Mouse (Mus musculus) heart, adult 2 months (tissue): ENCODE results near the gene Slc50a1. TPM values are rescaled to one million over a fixed set of nuclear protein-coding genes. Genes with fewer than 3 reads are reported as not detected.
A peak's percentile ranks its signal among the peaks of the same experiment; 100 is the strongest.

ENCODE experiments used
- DNase-seq, 2 experiments: peaks; one replicate each; pipeline ENCODE4 v3.0.0; 2021
- H3K27ac ChIP-seq: fragments of 200-600 bp; 2 replicates; pipeline ENCODE4 v1.8.1; 2022
- H3K27me3 ChIP-seq: fragments of 200-500 bp; 2 replicates; pipeline ENCODE4 v1.6.1; 2012; ENCODE audit warnings: mild to moderate bottlenecking, low read length, inconsistent platforms, mixed read lengths; ENCODE audit not compliant: control insufficient read depth, insufficient read depth
- H3K36me3 ChIP-seq: fragments of 200-500 bp; 2 replicates; pipeline ENCODE4 v1.6.1; 2012; ENCODE audit warnings: low read length, inconsistent platforms; ENCODE audit not compliant: control insufficient read depth, insufficient read depth
- H3K4me1 ChIP-seq: fragments of 200-500 bp; 2 replicates; pipeline ENCODE4 v1.6.1; 2011; ENCODE audit warnings: low read length; ENCODE audit not compliant: control insufficient read depth, insufficient read depth
- H3K4me3 ChIP-seq: fragments of 200-600 bp; 2 replicates; pipeline ENCODE4 v1.8.1; 2022
- H3K79me2 ChIP-seq: fragments of 200-500 bp; replicated peaks from 2 replicates; pipeline ENCODE4 v1.6.1; 2012; ENCODE audit warnings: mild to moderate bottlenecking, inconsistent platforms, low read length, moderate library complexity, mixed read lengths; ENCODE audit not compliant: control insufficient read depth, insufficient read depth
- H3K9ac ChIP-seq: fragments of 200-500 bp; 2 replicates; pipeline ENCODE4 v1.6.1; 2012; ENCODE audit warnings: low read depth, mild to moderate bottlenecking, control low read depth, inconsistent platforms, low read length, mixed read lengths
- CTCF ChIP-seq: fragments of 200-600 bp; IDR thresholded peaks from 2 replicates; pipeline ENCODE4 v1.8.1; 2022; ENCODE audit warnings: antibody characterized with exemption, mild to moderate bottlenecking, moderate library complexity
- EP300 ChIP-seq: fragments of 200-500 bp; IDR thresholded peaks from 2 replicates; pipeline ENCODE4 v1.6.1; 2011; ENCODE audit warnings: low read depth, low read length, control low read depth; ENCODE audit not compliant: insufficient read depth
- POLR2A ChIP-seq: fragments of 200-500 bp; IDR thresholded peaks from 2 replicates; pipeline ENCODE4 v1.6.1; 2011; ENCODE audit warnings: mild to moderate bottlenecking, low read depth, low read length, control low read depth; ENCODE audit not compliant: insufficient read depth
- WGBS: fragments of 180-500 bp; shearing (Covaris S2); methylation state at CpG from one replicate; pipeline ENCODE4 v1.1.7; 2018; 5-methylcytosine and 5-hydroxymethylcytosine counted together
- intact Hi-C: fragments of 180-260 bp; cut with DNase I; formaldehyde crosslinking; loops from one replicate; pipeline ENCODE4 v1.15.1; 2025
- polyA plus RNA-seq: library from polyadenylated mRNA; depleted of rRNA; stranded (reverse); fragments of >200 nt; gene quantifications from 2 replicates; pipeline ENCODE4 v1.2.3, GENCODE M21; 2012
- total RNA-seq, 2 experiments: library from RNA; stranded (reverse); gene quantifications; 2 replicates each; pipeline ENCODE4 v1.2.3; 2021

The Slc50a1 gene
- total and polyA plus RNA-seq, 3 experiments: 17.3 to 105 (median 23.3) TPM

- Histone ChIP-seq H3K9ac (no peak overlapping the region), H3K36me3 (no peaks in the 10 kb centered on the region), H3K27me3 (peaks cover 27% of the 10 kb centered on the region), H3K27ac (no peak overlapping the region), H3K79me2 (no peaks in the 10 kb centered on the region), H3K4me1 (peaks cover 8% of the 10 kb centered on the region), H3K4me3 (no peak overlapping the region)
- intact Hi-C loops: loop anchor here (1.0 to 5.0 kb wide), 4 partner anchors 22 to 540 kb away; partner anchors contain the start of gene Efna4
- peak; percentile 85 to 88 for DNase-seq
- WGBS: 0% methylated on average over 4 of the region's 4 CpGs
- TF ChIP-seq POLR2A (no peak), EP300 (peak; percentile 93), CTCF (no peak; the same call in 1 of the 2 replicates)
Observed at GRCm38 (mm10) chr3:89316833-89317232, 46.5 kb upstream of the Slc50a1 start.

GRCm38 (mm10) chr3:89315930-89316831 lies 45.8 kb upstream of the Slc50a1 start:
- no peak for DNase-seq
- peaks cover 20% of the 10 kb centered on the region for H3K27me3 ChIP-seq
- no peaks in the 10 kb centered on the region for H3K79me2 ChIP-seq
- no peak overlapping the region for H3K4me3 ChIP-seq
- no peak for TF ChIP-seq EP300
- TF ChIP-seq POLR2A: no peak
- peak; percentile 41 for TF ChIP-seq CTCF
- H3K36me3 ChIP-seq: no peaks in the 10 kb centered on the region
- peaks cover 7% of the 10 kb centered on the region for H3K4me1 ChIP-seq
- peak overlapping the region; percentile 48; the same call in 1 of the 2 replicates for H3K9ac ChIP-seq
- 20% methylated on average over 40 of the region's 40 CpGs for WGBS
- H3K27ac ChIP-seq: no peak overlapping the region
- intact Hi-C loops: loop anchor here (2.0 to 5.0 kb wide), 3 partner anchors 23 to 541 kb away; partner anchors contain the start of gene Efna4

DNA sequence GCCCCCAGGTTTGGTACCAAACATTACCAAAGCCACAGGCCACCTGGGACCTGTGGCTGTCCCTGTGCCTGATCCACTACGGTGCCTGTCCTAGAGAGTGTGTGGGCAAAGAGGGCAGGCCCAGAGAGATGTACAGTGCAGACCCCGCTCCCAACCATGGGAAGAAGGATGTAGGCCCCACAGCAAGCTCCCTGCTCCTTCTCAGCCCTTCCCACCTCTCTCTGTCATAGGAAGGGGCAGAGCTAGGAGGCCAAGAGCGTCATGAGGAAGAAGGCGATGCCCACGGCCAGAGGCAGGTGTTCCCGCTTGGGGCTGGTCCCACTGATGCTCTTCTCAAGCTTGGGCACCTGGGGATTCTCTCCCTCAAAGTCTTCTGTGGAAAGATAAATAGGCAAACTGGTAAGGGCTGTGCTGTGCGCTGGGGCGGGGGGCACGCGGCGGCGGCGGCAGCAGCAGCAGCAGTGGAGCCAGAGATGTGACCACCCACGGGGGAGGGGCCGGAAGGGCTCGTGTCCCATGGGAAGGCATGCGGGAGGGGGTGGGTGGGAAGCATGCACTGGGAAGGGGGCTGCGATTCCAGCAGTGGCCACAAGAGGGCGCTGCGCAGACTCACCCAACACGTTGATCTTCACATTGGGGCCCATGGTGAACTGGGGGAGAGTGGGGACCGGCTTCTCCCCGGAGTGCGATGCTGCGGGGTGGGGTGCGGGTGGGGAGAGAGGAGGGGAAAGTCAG lies 45.0 kb upstream of the Slc50a1 start:
- Histone ChIP-seq H3K36me3 (no peaks in the 10 kb centered on the region), H3K4me1 (peaks cover 4% of the 10 kb centered on the region), H3K4me3 (peak overlapping the region; percentile 24; the same call in 1 of the 2 replicates), H3K27ac (no peak overlapping the region), H3K27me3 (peaks cover 12% of the 10 kb centered on the region), H3K79me2 (no peaks in the 10 kb centered on the region), H3K9ac (peak overlapping the region; percentile 21; the same call in 1 of the 2 replicates)
- DNase-seq: peak; percentile 75 to 87
- intact Hi-C loops: loop anchor here (5.0 kb wide), 1 partner anchor 542 kb away; no protein-coding TSS in a partner anchor
- WGBS: 7% methylated on average over 26 of the region's 26 CpGs
- TF ChIP-seq EP300 (0 out of 2 replicates have a peak, but pooled peaks have one; percentile 27), POLR2A (no peak), CTCF (peak; percentile 91)

GRCm38 (mm10) chr3:89314791-89315190 lies 44.4 kb upstream of the Slc50a1 start:
- Histone ChIP-seq H3K4me3 (no peak overlapping the region), H3K27me3 (peaks cover 9% of the 10 kb centered on the region), H3K27ac (no peak overlapping the region), H3K79me2 (no peaks in the 10 kb centered on the region), H3K4me1 (peaks cover 4% of the 10 kb centered on the region), H3K36me3 (no peaks in the 10 kb centered on the region), H3K9ac (no peak overlapping the region)
- intact Hi-C loops: loop anchor here (5.0 kb wide), 1 partner anchor 543 kb away; no protein-coding TSS in a partner anchor
- TF ChIP-seq POLR2A (no peak), CTCF (no peak), EP300 (no peak)
- WGBS: 41% methylated on average over 2 of the region's 2 CpGs
- DNase-seq: no peak

GRCm38 (mm10) chr3:89314340-89314739 lies 44.0 kb upstream of the Slc50a1 start:
- Histone ChIP-seq H3K36me3 (no peaks in the 10 kb centered on the region), H3K27ac (no peak overlapping the region), H3K79me2 (no peaks in the 10 kb centered on the region), H3K9ac (no peak overlapping the region), H3K4me3 (no peak overlapping the region), H3K4me1 (peaks cover 4% of the 10 kb centered on the region), H3K27me3 (peaks cover 5% of the 10 kb centered on the region)
- TF ChIP-seq EP300 (no peak), CTCF (no peak), POLR2A (no peak)
- intact Hi-C loops: no loop called here
- DNase-seq: no peak
- 53% methylated on average over 5 of the region's 5 CpGs for WGBS
